Mouse (Mus musculus) lung, embryonic 14.5 days (tissue): Measurements from ENCODE around the gene Akap2. TPM values are rescaled to one million over a fixed set of nuclear protein-coding genes. Genes with fewer than 3 reads are reported as not detected.

Source experiments
- ATAC-seq: fragments of 200-750 bp; cut with Nextera tagmentation; 2 replicates; pipeline ENCODE4 v1.8.0; 2017; ENCODE audit warnings: mild to moderate bottlenecking, moderate TSS enrichment, moderate library complexity; ENCODE audit not compliant: insufficient read depth
- DNase-seq: peaks from one replicate; pipeline ENCODE4 v3.0.0-alpha.2; 2015
- H3K27ac ChIP-seq: fragments of 300-500 bp; sonication (generic); 2 replicates; pipeline ENCODE4 v1.5.1; 2014; ENCODE audit warnings: low read depth, mild to moderate bottlenecking, moderate library complexity
- H3K27me3 ChIP-seq: fragments of 300-500 bp; sonication (generic); 2 replicates; pipeline ENCODE4 v1.6.1; 2014; ENCODE audit warnings: low read length, control low read depth; ENCODE audit not compliant: insufficient read depth
- H3K36me3 ChIP-seq: fragments of 300-500 bp; sonication (generic); 2 replicates; pipeline ENCODE4 v1.6.1; 2014; ENCODE audit warnings: control low read depth; ENCODE audit not compliant: insufficient read depth
- H3K4me1 ChIP-seq: fragments of 300-500 bp; sonication (generic); 2 replicates; pipeline ENCODE4 v1.6.1; 2014; ENCODE audit warnings: antibody characterized with exemption, control low read depth; ENCODE audit not compliant: insufficient read depth
- H3K4me2 ChIP-seq: fragments of 300-500 bp; sonication (generic); 2 replicates; pipeline ENCODE4 v1.6.1; 2014; ENCODE audit warnings: mild to moderate bottlenecking
- H3K4me3 ChIP-seq: fragments of 300-500 bp; sonication (generic); 2 replicates; pipeline ENCODE4 v1.5.1; 2014; ENCODE audit warnings: low read depth, low read length
- H3K9ac ChIP-seq: fragments of 300-500 bp; sonication (generic); 2 replicates; pipeline ENCODE4 v1.6.1; 2014
- H3K9me3 ChIP-seq: fragments of 300-500 bp; sonication (generic); 2 replicates; pipeline ENCODE4 v1.6.1; 2016; ENCODE audit warnings: low read depth, low read length, control low read depth
- CTCF ChIP-seq: IDR thresholded peaks from 2 replicates; pipeline ENCODE4 v1.5.1; 2016; ENCODE audit warnings: antibody characterized with exemption, low read depth
- WGBS: fragments of 180-500 bp; shearing (Covaris S2); extraction: QIAGEN DNeasy Blood & Tissue Kit; methylation state at CpG from one replicate; pipeline ENCODE4 v1.1.7; 2014; 5-methylcytosine and 5-hydroxymethylcytosine counted together
- polyA plus RNA-seq: library from polyadenylated mRNA; unstranded; fragments of >200 nt; fragmentation: Nextera tagmentation; extraction: Ambion mirVana; gene quantifications from 2 replicates; pipeline ENCODE4 v1.2.1, GENCODE M21; 2014

Akap2 gene
- polyA plus RNA-seq, 1 experiment from 2014 or later: 51.9 TPM

GRCm38 (mm10) chr4:57677916-57678315 is 39.5 kb upstream of the Akap2 start:
- Histone ChIP-seq H3K4me2 (no peak overlapping the region), H3K9me3 (no peaks in the 10 kb centered on the region), H3K4me1 (peaks cover 14% of the 10 kb centered on the region; the same call in 1 of the 2 replicates), H3K27ac (no peak overlapping the region), H3K9ac (no peak overlapping the region), H3K27me3 (no peaks in the 10 kb centered on the region), H3K36me3 (no peaks in the 10 kb centered on the region), H3K4me3 (no peak overlapping the region)
- TF ChIP-seq CTCF: no peak
- ATAC-seq (no peak), DNase-seq (peak; percentile 29)
- WGBS: 39% methylated on average over 12 of the region's 12 CpGs

- no peaks in the 10 kb centered on the region for H3K9me3 ChIP-seq
- H3K4me2 ChIP-seq: no peak overlapping the region
- no peak overlapping the region for H3K27ac ChIP-seq
- ATAC-seq (no peak), DNase-seq (peak; percentile 34)
- WGBS: 62% methylated on average over 9 of the region's 9 CpGs
- H3K27me3 ChIP-seq: no peaks in the 10 kb centered on the region
- TF ChIP-seq CTCF: no peak
- no peak overlapping the region for H3K4me3 ChIP-seq
- H3K4me1 ChIP-seq: peaks cover 10% of the 10 kb centered on the region; the same call in 1 of the 2 replicates
- H3K9ac ChIP-seq: no peak overlapping the region
- H3K36me3 ChIP-seq: 0 out of 2 replicates have a peak, but pooled peaks cover 2% of the 10 kb centered on the region
These were observed 38.4 kb upstream of the Akap2 start for GRCm38 (mm10) chr4:57678991-57679457.

- H3K9me3 ChIP-seq: no peaks in the 10 kb centered on the region
- H3K4me1 ChIP-seq: 0 out of 2 replicates have a peak, but pooled peaks cover 14% of the 10 kb centered on the region
- 0 out of 2 replicates have a peak, but pooled peaks cover 3% of the 10 kb centered on the region for H3K36me3 ChIP-seq
- no peak overlapping the region for H3K27ac ChIP-seq
- TF ChIP-seq CTCF: no peak
- H3K27me3 ChIP-seq: no peaks in the 10 kb centered on the region
- H3K4me3 ChIP-seq: no peak overlapping the region
- no peak overlapping the region for H3K9ac ChIP-seq
- DNase-seq (no peak), ATAC-seq (no peak)
- no peak overlapping the region for H3K4me2 ChIP-seq
- 88% methylated on average over 12 of the region's 12 CpGs for WGBS
These were observed 37.3 kb upstream of the Akap2 start for GRCm38 (mm10) chr4:57680186-57680585.

GRCm38 (mm10) chr4:57681511-57681910 is 35.9 kb upstream of the Akap2 start:
- 75% methylated on average over 12 of the region's 12 CpGs for WGBS

GRCm38 (mm10) chr4:57682341-57682740 is 35.1 kb upstream of the Akap2 start:
- Histone ChIP-seq H3K4me2 (no peak overlapping the region), H3K4me3 (no peak overlapping the region), H3K4me1 (0 out of 2 replicates have a peak, but pooled peaks cover 7% of the 10 kb centered on the region), H3K9ac (no peak overlapping the region; the same call in 1 of the 2 replicates), H3K9me3 (no peaks in the 10 kb centered on the region), H3K27me3 (no peaks in the 10 kb centered on the region), H3K27ac (no peak overlapping the region), H3K36me3 (0 out of 2 replicates have a peak, but pooled peaks cover 3% of the 10 kb centered on the region)
- no peak for TF ChIP-seq CTCF
- 96% methylated on average over 2 of the region's 2 CpGs for WGBS
- no peak for ATAC-seq
- DNase-seq: no peak

More at GRCm38 (mm10) chr4:57681511-57681910, 35.9 kb upstream of the Akap2 start:
- Histone ChIP-seq H3K27ac (no peak overlapping the region), H3K4me3 (no peak overlapping the region), H3K4me2 (no peak overlapping the region), H3K36me3 (0 out of 2 replicates have a peak, but pooled peaks cover 3% of the 10 kb centered on the region), H3K9me3 (no peaks in the 10 kb centered on the region), H3K9ac (no peak overlapping the region), H3K27me3 (no peaks in the 10 kb centered on the region), H3K4me1 (0 out of 2 replicates have a peak, but pooled peaks cover 7% of the 10 kb centered on the region)
- no peak for ATAC-seq
- DNase-seq: no peak
- TF ChIP-seq CTCF: no peak

- 82% methylated on average over 11 of the region's 11 CpGs for WGBS
- Histone ChIP-seq H3K27me3 (no peaks in the 10 kb centered on the region), H3K4me3 (no peak overlapping the region), H3K27ac (no peak overlapping the region), H3K9ac (no peak overlapping the region), H3K9me3 (no peaks in the 10 kb centered on the region), H3K36me3 (0 out of 2 replicates have a peak, but pooled peaks cover 3% of the 10 kb centered on the region), H3K4me2 (no peak overlapping the region), H3K4me1 (0 out of 2 replicates have a peak, but pooled peaks cover 7% of the 10 kb centered on the region)
- TF ChIP-seq CTCF: no peak
- no peak for ATAC-seq
- no peak for DNase-seq
These were observed 34.5 kb upstream of the Akap2 start for GRCm38 (mm10) chr4:57682944-57683343.

- Histone ChIP-seq H3K4me3 (no peak overlapping the region), H3K9ac (no peak overlapping the region), H3K36me3 (0 out of 2 replicates have a peak, but pooled peaks cover 6% of the 10 kb centered on the region), H3K27ac (no peak overlapping the region), H3K27me3 (no peaks in the 10 kb centered on the region), H3K4me1 (0 out of 2 replicates have a peak, but pooled peaks cover 7% of the 10 kb centered on the region), H3K9me3 (no peaks in the 10 kb centered on the region), H3K4me2 (no peak overlapping the region)
- no peak for ATAC-seq
- WGBS: 64% methylated on average over 12 of the region's 12 CpGs
- no peak for TF ChIP-seq CTCF
- DNase-seq: peak; percentile 58
These were observed 32.7 kb upstream of the Akap2 start for GRCm38 (mm10) chr4:57684676-57685215.
